Mouse (Mus musculus): ENCODE data around the gene Fbxl17. TPM values are rescaled to one million over a fixed set of nuclear protein-coding genes. Genes with fewer than 3 reads are reported as not detected.

The Fbxl17 gene
- 10 to 100 TPM; 33.2 to 36.1 TPM for total RNA-seq (2021)
- long read RNA-seq, experiment 1, full-length matches to known transcripts: 80 of 89 reads
- long read RNA-seq, experiment 1, partial matches to known transcripts: 6 of 89 reads
- long read RNA-seq, experiment 1, other reads (novel, unspliced or antisense): 3 of 89 reads
- long read RNA-seq, experiment 2, full-length matches to known transcripts: 21 of 23 reads
- long read RNA-seq, experiment 2, partial matches to known transcripts: 0 of 23 reads
- long read RNA-seq, experiment 2, other reads (novel, unspliced or antisense): 2 of 23 reads

- peak; percentile 77 to 81 for DNase-seq
Measured at GRCm38 (mm10) chr17:63499636-63500155, at the start of gene Fbxl17. Fbxl17 (minus strand) TSS chr17:63500017.

GRCm38 (mm10) chr17:63547465-63547864, 47.6 kb upstream of the Fbxl17 start:
- DNase-seq: peak in 1 of 2 experiments; percentile 15

DNA sequence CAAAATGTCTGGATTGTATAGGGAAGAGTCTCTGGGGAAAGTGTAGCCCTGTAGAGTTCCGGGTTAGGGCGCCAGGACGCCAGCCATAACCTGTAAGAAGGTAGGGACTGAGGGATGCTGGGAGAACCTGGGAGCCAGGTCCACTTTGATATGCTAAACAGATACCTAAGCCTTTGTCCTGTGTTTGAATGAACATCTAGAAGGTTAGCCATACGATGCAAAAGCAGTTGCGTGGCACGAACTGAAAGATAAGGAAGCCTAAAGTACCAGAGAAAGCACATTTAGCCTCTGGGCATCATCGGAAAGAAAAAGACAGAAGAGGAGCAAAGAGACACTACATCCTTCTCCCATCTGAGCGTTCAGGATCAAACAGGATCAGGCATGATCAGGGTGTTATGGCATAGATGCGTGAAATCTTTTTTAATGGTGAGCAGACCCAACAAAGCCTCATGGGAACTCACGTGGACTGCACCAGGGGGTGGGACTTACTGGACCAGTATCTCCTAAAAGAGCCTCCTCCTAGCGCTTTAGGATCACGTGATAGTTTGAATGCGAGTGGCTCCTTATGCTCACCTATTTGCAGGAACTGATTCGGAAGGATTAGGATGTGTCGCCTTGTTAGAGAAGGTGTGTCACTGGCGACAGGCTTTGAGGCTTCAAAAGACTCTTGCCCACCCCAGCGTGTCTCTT, 34.9 kb upstream of the Fbxl17 start:
- no peak for DNase-seq

- DNase-seq: no peak
Measured at GRCm38 (mm10) chr17:63533074-63533836, 33.4 kb upstream of the Fbxl17 start.

- no peak for DNase-seq
Measured at GRCm38 (mm10) chr17:63529476-63529875, 29.7 kb upstream of the Fbxl17 start.

GRCm38 (mm10) chr17:63520691-63521090, 20.9 kb upstream of the Fbxl17 start:
- DNase-seq: no peak

GRCm38 (mm10) chr17:63510451-63510850, 10.6 kb upstream of the Fbxl17 start:
- DNase-seq: no peak

- no peak for DNase-seq
Measured at GRCm38 (mm10) chr17:63501091-63501490, 1.3 kb upstream of the Fbxl17 start.

- peak; percentile 81 to 90 for DNase-seq
Measured at GRCm38 (mm10) chr17:63500156-63500834, 478 bp upstream of the Fbxl17 start.

- peak; percentile 59 to 76 for DNase-seq
Measured at GRCm38 (mm10) chr17:63498717-63499635, 841 bp downstream of the Fbxl17 start.

DNA sequence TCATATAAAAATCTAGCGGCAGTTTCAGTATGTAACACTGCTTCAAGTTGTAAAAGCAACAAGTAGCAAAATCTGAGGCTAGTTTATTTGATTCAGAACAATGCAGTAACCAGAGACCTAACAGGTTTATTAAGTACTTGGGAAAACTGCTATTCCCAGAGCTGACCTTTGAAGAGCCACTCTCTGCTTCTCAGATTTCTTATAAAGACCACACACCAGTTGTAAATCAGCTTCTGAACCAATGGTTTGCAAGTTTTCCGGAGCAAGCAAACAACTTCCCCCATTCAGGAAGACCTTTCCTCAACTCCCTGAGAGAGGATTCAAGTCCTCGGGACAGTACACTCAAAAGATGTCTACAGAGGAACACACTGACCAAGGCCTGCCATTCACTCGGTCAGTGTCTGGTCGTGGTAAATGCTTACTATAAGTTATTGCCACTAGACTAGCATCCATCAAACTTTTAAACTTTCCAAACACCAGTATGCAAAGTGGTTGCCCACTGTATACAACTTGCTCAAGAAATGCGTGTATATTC, 1.6 kb downstream of the Fbxl17 start:
- no peak for DNase-seq

DNA sequence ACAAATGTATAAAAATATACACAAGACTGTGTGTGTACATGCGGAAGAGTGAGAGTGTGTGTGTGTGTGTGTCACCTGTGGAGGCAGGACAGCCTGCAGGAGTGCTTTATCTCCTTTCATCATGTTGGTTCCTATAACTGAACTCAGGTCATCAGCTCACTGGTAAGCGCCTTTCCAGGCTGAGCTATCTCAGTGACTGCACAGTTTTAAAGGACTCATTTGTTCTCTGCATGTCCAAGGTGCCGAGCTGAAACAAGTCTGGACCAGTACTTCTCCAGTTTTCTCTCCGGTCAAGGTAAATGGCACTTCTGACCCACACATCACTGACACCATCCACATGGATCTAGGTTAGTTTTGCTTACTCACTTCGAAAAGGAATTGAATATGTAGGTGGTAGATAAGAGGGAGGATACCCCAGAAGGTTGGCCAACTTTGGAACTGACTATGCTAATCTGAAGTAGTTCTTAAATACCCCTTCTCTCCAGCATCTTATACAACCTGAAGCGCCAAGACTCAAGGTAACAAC, 2.5 kb downstream of the Fbxl17 start:
- no peak for DNase-seq

DNA sequence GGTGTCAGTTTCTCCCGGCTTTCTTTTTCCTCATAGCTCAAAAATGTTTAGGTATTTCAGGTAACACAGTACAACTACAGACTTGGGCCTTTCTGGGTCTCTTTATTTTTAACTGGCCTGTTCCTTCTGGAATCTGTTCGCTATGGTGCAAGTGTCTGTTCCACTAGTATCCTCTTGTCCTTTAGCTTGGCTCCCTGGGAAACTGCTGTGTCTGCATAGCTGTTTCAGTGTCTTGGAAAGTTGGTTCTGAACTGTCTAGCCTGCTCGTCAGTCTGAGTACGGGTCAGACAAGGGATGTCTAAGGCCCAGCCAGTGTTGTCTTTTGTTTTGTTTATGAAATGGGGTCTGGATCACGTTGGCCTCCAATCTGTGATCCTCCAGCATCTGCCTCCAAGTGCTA, 3.7 kb downstream of the Fbxl17 start:
- no peak for DNase-seq

- DNase-seq: no peak
Measured at GRCm38 (mm10) chr17:63493876-63494580, 5.8 kb downstream of the Fbxl17 start.

- peak; percentile 53 to 63 for DNase-seq
Measured at GRCm38 (mm10) chr17:63493274-63493673, 6.5 kb downstream of the Fbxl17 start.

DNA sequence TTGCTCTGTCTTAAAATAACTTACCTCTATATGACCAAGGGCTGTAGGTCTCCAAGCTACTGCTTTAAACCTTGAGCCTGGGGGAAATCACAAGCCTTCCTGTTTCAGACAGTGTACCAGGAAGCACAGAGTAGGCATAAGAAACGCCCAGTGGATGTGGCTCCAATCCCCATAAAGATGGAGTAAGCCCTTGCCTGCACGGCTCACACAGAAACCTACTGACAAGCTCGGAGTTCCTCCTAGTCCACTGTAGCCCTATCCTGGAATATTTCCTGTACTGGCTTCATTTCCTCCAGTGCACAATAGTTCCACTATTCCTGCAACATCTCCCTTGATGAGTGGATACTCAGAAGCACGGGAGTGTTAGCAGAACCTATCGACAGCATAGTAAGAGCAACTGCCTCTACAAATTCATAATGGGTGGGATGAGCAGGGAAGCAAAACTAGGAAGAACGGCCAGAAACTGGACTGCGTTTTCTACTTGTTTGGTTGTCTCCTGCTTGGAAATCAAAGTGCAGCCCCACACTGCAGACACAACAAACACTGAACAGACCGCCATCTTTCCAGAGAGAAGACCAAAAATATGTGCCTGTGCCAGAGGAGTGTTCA, 7.0 kb downstream of the Fbxl17 start:
- DNase-seq: no peak

DNA sequence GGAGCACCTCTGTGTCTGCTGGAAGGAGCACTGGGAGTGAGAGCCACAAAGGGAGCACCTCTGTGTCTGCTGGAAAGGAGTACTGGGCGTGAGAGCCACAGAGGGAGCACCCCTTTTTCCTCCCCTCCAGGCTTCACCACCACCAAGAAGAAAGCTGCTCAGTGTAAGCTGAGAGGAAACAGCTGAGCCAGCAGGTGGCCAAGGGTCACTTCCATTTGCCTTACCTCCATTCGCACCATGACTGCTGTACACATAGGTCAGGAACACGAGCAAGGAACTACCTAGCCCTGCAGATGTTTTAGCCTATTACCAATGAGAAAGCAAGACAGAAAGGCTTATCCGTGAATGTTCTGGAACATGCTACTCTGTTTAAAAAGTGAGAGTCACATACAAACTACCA, 10.3 kb downstream of the Fbxl17 start:
- DNase-seq: no peak

- peak; percentile 58 to 72 for DNase-seq
Measured at GRCm38 (mm10) chr17:63467866-63468265, 32.0 kb downstream of the Fbxl17 start.

- no peak for DNase-seq
Measured at GRCm38 (mm10) chr17:63465239-63465638, 34.6 kb downstream of the Fbxl17 start.
